Mouse (Mus musculus) bone marrow, adult 2 months (tissue): ENCODE data around the gene Tldc2. TPM values are rescaled to one million over a fixed set of nuclear protein-coding genes. Genes with fewer than 3 reads are reported as not detected.

Experiments used
- H3K27ac ChIP-seq: fragments of 200-500 bp; 2 replicates; pipeline ENCODE4 v1.5.1; 2012; ENCODE audit warnings: low read depth, mild to moderate bottlenecking, control low read depth, inconsistent platforms, low read length; ENCODE audit not compliant: control insufficient read depth, poor library complexity, insufficient read depth
- H3K4me1 ChIP-seq: fragments of 200-500 bp; 2 replicates; pipeline ENCODE4 v1.6.1; 2011; ENCODE audit warnings: low read length; ENCODE audit not compliant: control insufficient read depth, insufficient read depth
- H3K4me3 ChIP-seq: fragments of 200-500 bp; replicated peaks from 2 replicates; pipeline ENCODE3; 2011; ENCODE audit warnings: mild to moderate bottlenecking, low read depth, low read length, control low read depth; ENCODE audit not compliant: control insufficient read depth
- CTCF ChIP-seq: fragments of 200-500 bp; IDR thresholded peaks from 2 replicates; pipeline ENCODE4 v1.5.1; 2011; ENCODE audit warnings: low read length, control low read depth; ENCODE audit not compliant: control insufficient read depth, insufficient read depth
- POLR2A ChIP-seq: fragments of 200-500 bp; IDR thresholded peaks from 2 replicates; pipeline ENCODE4 v1.6.1; 2011; ENCODE audit warnings: low read depth, mild to moderate bottlenecking, control low read depth, low read length, borderline replicate concordance; ENCODE audit not compliant: control insufficient read depth
- WGBS: fragments of 180-500 bp; shearing (Covaris S2); methylation state at CpG from one replicate; pipeline ENCODE4 v1.1.7; 2018; 5-methylcytosine and 5-hydroxymethylcytosine counted together
- polyA plus RNA-seq: library from polyadenylated mRNA; stranded (reverse); fragments of >200 nt; gene quantifications from 2 replicates; pipeline ENCODE4 v1.2.4, GENCODE M21; 2011; ENCODE audit warnings: low replicate concordance; ENCODE audit not compliant: missing spikeins, insufficient read depth, insufficient read length

The Tldc2 gene
- polyA plus RNA-seq, 1 experiment = not detected

- WGBS = 80% methylated on average over 6 of the region's 6 CpGs
Measured at GRCm38 (mm10) chr2:157055721-157056120, 31.1 kb upstream of the Tldc2 start.

GRCm38 (mm10) chr2:157057186-157057585 lies 29.7 kb upstream of the Tldc2 start:
- 87% methylated on average over 3 of the region's 3 CpGs for WGBS
- no peaks in the 10 kb centered on the region; the same call in 1 of the 2 replicates for H3K4me1 ChIP-seq

More at GRCm38 (mm10) chr2:157055721-157056120, 31.1 kb upstream of the Tldc2 start:
- TF ChIP-seq CTCF (no peak), POLR2A (no peak)
- Histone ChIP-seq H3K4me1 (no peaks in the 10 kb centered on the region; the same call in 1 of the 2 replicates), H3K4me3 (no peak overlapping the region), H3K27ac (no peak overlapping the region)

GRCm38 (mm10) chr2:157057758-157058157 lies 29.1 kb upstream of the Tldc2 start:
- Histone ChIP-seq H3K4me3 (no peak overlapping the region), H3K4me1 (no peaks in the 10 kb centered on the region; the same call in 1 of the 2 replicates), H3K27ac (no peak overlapping the region; the same call in 1 of the 2 replicates)
- WGBS = 84% methylated on average over 4 of the region's 4 CpGs
- no peak for TF ChIP-seq CTCF
- no peak for TF ChIP-seq POLR2A

More at GRCm38 (mm10) chr2:157057186-157057585, 29.7 kb upstream of the Tldc2 start:
- Histone ChIP-seq H3K4me3 (no peak overlapping the region), H3K27ac (no peak overlapping the region; the same call in 1 of the 2 replicates)
- TF ChIP-seq POLR2A = no peak
- TF ChIP-seq CTCF = no peak

GRCm38 (mm10) chr2:157058342-157058998 lies 28.4 kb upstream of the Tldc2 start:
- TF ChIP-seq POLR2A (no peak), CTCF (no peak)
- 62% methylated on average over 18 of the region's 18 CpGs for WGBS
- Histone ChIP-seq H3K4me3 (no peak overlapping the region), H3K27ac (no peak overlapping the region), H3K4me1 (peaks cover 2% of the 10 kb centered on the region)

GRCm38 (mm10) chr2:157059166-157059565 lies 27.7 kb upstream of the Tldc2 start:
- no peak overlapping the region for H3K4me3 ChIP-seq
- no peak overlapping the region; the same call in 1 of the 2 replicates for H3K27ac ChIP-seq
- WGBS = 79% methylated on average over 8 of the region's 8 CpGs
- H3K4me1 ChIP-seq = peaks cover 4% of the 10 kb centered on the region
- TF ChIP-seq POLR2A (no peak), CTCF (no peak)

- WGBS = 89% methylated on average over 14 of the region's 14 CpGs
- TF ChIP-seq CTCF = no peak
- TF ChIP-seq POLR2A = no peak
- no peak overlapping the region for H3K27ac ChIP-seq
- H3K4me3 ChIP-seq = no peak overlapping the region
- H3K4me1 ChIP-seq = peaks cover 4% of the 10 kb centered on the region
Measured at GRCm38 (mm10) chr2:157060037-157060436, 26.8 kb upstream of the Tldc2 start.

- TF ChIP-seq CTCF (no peak), POLR2A (no peak)
- WGBS = 82% methylated on average over 11 of the region's 11 CpGs
- H3K27ac ChIP-seq = no peak overlapping the region
- H3K4me1 ChIP-seq = peaks cover 5% of the 10 kb centered on the region
- H3K4me3 ChIP-seq = no peak overlapping the region
Measured at GRCm38 (mm10) chr2:157060557-157061305, 26.1 kb upstream of the Tldc2 start.

GRCm38 (mm10) chr2:157063241-157063700 lies 23.6 kb upstream of the Tldc2 start:
- H3K4me3 ChIP-seq = no peak overlapping the region
- 5% methylated on average over 4 of the region's 4 CpGs for WGBS
- TF ChIP-seq POLR2A (0 out of 2 replicates have a peak, but pooled peaks have one; percentile 19), CTCF (no peak)
- peaks cover 5% of the 10 kb centered on the region for H3K4me1 ChIP-seq
- H3K27ac ChIP-seq = peak overlapping the region; percentile 30; the same call in 1 of the 2 replicates
